Mouse (Mus musculus): ENCODE results near the gene Chmp5. TPM values are rescaled to one million over a fixed set of nuclear protein-coding genes. Genes with fewer than 3 reads are reported as not detected.

The Chmp5 gene
- total RNA-seq, 2 experiments from 2014 or later: 26.7 to 27.9 TPM

DNA sequence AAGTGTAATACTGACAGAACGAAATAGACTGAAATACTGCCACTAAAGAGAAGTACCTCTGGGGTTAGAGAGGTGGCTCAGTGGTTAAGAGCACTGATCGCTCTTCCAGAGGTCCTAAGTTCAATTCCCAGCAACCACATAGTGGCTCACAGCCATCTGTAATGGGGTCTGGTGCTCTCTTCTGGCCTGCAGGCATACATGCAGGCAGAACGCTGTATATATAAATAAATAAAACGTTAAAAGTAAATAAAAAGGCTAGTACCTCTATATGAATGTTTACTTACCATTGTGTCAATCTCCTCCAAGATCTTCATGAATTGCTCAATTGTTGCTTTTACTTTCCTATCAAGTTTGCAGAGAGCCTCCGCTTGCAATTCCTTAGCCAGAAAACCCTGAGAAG, 9.4 kb upstream of the Chmp5 start:
- no peak for DNase-seq
- intact Hi-C loops (cut with DNase I; ENCODE audit: low total_unique reads): no loop called here

DNA sequence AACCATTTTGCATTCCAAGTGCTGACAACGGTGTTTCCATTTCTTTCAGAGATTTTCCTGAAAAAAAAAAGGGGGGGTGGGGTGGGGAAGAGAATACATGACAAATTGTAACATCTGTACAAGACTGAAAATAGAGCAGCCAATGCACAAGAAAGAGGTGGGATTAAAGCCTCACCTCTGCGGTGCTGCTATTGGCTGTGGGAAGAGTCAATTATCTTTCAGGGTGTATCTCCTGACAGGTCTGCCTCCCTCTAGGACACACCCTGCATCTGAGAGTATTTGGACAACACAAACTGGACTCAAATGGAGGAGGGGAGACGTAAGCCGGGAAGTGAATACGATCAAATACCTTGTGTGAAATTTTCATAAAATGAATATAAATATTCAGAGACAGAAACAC, 4.6 kb upstream of the Chmp5 start:
- intact Hi-C loops (cut with DNase I; ENCODE audit: low total_unique reads): no loop called here
- DNase-seq: no peak

DNA sequence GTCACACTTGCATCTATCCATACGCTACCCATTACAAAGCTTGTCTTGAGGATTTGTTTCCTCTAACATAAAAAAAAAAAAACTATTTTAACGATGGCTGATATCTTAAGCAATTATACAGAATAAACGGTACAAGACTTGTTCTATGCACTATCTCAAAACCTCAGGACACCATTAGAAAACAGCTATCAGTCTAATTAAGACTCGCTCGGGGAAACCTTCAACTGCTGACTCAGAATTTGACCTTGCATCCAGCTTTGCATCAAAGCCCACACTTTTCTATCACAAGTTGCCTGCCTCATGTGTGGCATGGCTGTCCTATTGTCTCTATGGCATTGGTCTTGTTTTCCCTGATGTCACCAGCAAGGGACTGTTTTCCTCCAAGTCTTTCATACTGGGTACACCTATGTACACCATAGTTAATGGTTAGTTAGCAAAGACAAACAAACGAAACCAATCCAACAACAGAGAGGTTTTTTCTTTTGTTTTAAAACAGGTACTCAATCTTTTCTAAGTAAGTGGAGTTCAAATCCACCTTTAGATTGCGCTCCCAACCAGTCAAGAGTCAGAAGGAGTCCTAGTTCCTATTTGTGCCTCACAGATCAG, 1.6 kb upstream of the Chmp5 start:
- intact Hi-C loops (cut with DNase I; ENCODE audit: low total_unique reads): no loop called here
- no peak for DNase-seq

DNA sequence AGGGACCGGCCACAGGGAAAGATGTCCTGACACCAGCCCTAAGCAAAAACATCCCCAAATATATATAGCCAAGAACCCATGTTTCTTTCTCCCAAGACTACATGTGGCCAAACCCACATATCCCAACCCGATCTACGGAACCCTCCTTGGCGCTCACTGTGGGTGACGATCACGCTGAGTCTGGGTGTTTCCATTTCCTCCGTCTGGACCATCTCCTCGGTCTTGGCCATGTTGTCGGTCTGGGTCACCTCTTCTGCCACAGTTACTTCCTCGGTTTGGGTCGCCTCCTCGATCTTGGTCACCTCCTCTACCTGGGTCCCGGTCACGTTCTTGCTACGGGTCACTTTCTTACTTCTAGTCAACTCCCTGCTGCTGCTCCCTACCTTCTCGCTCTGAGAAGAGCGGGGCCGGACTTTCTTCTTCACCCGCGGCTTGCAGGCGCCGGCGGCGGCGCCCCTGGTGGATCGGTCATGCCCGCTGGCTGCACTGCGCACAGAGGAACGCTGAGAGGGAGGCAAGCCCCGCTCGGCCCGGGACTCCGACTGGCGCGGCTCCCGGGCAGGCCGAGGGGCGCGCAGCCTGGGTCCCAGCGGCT, 545 bp upstream of the Chmp5 start:
- intact Hi-C loops (cut with DNase I; ENCODE audit: low total_unique reads): loop anchor here (2.0 kb wide), 1 partner anchor 23 kb away; the partner anchor contains the start of gene Nfx1

DNA sequence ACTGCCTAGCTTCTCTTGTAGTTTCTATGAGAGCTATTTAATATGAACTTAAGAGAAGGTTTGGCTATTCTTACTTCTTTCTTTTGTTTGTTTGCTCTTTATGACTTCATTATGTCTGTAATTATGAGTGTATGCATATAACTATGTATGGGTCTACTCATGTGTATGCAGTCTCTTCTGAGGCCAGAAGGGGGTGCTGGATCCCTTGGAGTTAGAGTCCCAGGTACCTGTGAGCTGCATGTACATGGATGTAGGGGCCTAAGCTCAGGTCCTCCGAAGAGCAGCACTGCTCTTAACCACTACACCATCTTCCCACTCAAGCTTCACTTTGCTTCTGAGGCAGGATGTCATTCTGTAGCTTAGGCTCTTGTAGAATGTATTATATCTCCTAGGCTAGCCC, 5.3 kb downstream of the Chmp5 start:
- DNase-seq: no peak
- intact Hi-C loops (cut with DNase I; ENCODE audit: low total_unique reads): no loop called here

More for the DNA sequence above, 545 bp upstream of the Chmp5 start:
- DNase-seq: no peak

DNA sequence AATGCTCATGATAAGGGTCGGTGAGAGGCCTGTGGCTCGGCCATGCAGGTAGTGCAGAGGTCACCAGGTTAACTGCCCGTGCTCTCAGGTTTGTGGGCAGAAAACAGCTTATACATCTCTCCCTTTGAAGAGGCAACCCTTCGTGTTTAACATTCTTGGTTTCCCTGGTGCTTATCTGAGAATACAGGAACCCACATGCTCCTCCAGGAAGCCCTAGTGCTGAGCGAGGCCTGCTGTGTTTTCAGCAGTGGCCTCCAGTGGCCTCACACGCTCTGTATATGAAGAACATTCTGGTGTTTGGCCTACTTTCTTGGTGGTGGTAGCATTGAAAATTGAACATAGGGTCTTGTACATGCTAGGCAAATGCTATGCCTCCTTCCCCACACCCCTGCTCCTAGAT, 7.7 kb downstream of the Chmp5 start:
- DNase-seq: no peak
- intact Hi-C loops (cut with DNase I; ENCODE audit: low total_unique reads): no loop called here

DNA sequence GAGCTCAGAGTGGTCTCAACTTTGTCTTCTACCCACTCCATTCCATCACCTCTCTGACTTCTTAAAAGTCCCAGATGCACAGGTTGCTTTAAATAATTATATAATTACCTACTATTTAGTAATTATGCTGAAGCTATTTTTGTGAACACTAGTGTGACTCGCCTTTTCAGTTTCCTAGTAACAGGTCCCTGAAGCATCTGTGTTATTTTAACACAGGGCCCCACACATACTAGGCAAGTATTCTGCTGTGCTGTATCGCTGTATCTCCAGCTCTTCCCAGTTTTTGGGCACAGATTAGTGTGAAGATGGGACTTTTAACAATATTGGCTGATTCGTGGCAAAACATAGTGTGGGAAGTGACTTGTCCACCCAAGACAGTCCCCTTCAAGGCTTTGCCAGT, 15.3 kb downstream of the Chmp5 start:
- intact Hi-C loops (cut with DNase I; ENCODE audit: low total_unique reads): no loop called here

DNA sequence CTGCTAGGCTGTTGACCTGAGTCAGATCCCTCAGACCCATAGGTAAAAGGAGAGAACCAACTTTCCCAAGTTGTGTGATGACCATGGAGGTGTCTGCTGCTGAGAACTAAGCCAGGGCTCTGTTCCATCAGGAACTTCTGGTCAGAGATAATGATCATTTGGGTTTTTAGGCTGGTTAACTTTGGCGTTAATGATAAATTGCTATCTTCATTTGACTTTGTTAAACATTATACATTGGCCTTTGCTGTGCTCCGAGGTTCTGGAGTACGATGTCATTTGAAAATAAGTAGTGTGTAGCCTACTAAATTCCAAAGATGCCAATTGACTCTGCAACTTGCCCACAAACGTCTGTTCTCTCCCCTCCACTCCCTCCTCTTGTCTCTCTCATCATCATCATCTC, 21.0 kb downstream of the Chmp5 start:
- no peak for DNase-seq
- intact Hi-C loops (cut with DNase I; ENCODE audit: low total_unique reads): no loop called here

More for the DNA sequence above, 15.3 kb downstream of the Chmp5 start:
- no peak for DNase-seq

DNA sequence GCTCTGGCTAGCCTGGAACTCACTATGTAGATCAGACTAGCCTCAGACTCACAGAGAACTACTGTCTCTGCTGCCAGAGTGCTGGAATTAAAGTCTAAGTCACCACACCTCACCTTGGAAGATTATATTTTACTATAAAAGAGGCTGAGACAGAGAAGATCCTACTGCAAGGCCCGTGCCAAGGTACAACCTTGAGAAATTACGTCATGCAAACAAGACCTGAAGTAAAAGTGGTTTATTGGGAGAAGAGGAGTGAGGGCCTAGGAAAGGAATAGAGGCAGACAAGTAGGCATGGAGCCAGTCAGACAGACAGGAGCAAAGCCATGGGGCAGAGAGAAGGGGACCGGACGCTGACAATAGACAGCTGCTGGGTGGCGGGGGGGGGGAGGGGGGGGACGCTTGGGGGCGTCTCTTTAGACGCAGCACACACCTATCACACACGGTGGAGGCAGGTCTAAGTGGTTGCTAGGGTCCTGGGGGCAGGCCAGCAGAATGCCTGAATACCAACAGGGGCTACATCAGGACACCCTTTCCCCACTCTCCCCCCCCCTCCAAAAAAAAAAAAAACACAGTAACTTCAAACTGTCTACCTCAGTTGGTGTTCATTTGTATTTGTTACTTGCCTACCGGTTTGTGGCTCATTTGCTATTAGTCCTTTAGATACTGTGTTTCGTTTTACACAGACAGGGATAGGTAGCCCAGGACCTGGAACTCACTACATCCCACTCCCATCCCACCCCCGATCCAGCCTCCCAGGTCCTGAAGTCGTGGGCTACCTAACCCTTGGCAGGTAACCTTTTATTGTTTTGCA, 21.8 kb downstream of the Chmp5 start:
- intact Hi-C loops (cut with DNase I; ENCODE audit: low total_unique reads): loop anchor here (2.0 kb wide), 1 partner anchor 21 kb away; the partner anchor contains the start of genes Bag1 and Chmp5
- no peak for DNase-seq

DNA sequence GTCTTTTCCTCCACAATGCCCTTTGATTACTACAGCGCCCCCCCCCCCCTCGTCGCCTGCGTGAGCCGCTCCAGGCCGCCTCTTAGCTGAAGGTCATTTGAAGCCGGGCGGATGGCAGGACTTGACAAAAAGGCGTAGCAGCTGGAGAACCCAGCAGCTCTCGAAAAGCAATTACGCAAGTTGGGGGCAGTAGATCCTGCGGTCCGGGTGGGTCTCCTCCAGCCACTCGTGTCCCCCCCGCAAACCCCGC, 22.3 kb downstream of the Chmp5 start:
- intact Hi-C loops (cut with DNase I; ENCODE audit: low total_unique reads): loop anchor here (2.0 kb wide), 1 partner anchor 22 kb away; the partner anchor contains the start of genes Bag1 and Chmp5
- DNase-seq: no peak

DNA sequence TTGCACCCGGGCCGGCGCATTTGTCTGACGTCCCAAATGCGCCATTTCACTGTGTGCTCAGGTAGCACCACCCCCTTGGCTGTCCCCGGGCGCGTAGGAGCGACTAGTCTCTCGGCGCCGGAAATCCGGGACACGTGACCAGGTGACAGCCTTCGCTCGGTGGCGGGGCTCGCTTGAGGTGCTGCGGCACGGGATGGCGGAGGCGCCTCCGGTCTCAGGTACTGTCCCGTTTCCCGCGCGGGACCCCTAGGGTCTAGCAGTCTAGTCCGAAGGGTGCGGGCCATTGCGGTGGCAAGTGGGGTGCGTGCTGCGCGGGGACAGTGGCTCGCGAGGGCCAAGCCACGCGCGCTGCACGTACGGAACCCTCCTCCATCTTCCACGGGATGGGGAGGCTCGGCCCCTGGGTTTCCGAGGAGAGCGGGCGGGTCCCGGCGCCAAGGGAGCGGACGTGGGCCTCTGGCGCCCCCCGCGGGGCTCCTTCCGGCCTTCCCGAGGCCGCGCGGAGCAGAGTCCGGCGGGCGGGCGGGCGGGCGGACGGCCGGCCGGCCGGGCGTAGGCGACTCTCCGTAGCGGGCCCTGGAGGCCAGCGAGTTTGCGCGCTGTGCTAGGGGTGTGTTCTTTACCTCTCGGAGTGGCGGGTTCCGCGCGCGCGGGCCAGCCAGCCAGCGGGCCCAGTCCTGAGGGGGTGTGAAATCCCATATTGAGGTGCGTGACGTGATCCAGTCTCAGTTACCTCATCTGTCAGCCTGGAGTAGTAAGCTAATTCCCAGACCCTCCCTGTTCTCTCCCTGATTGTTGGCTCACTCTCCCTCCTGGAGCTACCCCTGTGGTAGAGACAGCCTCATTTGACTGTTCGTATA, 22.9 kb downstream of the Chmp5 start, which contains the start of gene Nfx1:
Gene Nfx1, plus strand, starts transcription at position 65 of the 860 bp plus-strand sequence.
- peak; percentile 97 for DNase-seq
- intact Hi-C loops (cut with DNase I; ENCODE audit: low total_unique reads): loop anchor here (2.0 kb wide), 1 partner anchor 22 kb away; the partner anchor contains the start of genes Bag1 and Chmp5

DNA sequence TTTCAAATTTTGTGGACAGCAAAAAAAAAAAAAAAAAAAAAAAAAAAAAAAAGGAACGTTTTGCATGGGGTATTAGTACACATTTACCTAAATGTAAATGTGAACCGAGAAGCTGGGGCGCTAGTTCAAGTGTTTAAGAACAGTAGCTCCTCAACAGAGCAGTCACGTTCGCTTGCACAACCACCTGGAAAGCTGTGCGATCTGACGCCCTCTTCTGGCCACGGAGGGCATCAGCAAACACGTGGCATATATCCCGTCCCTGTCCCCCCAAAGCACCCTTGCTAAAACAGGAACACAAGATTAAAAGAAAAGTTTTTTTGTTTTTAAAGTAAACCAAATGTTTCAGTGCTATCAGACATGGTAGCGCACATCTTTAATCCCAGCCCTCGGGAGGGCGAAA, 23.5 kb downstream of the Chmp5 start:
- DNase-seq: peak; percentile 38
- intact Hi-C loops (cut with DNase I; ENCODE audit: low total_unique reads): loop anchor here (2.0 kb wide), 1 partner anchor 23 kb away; the partner anchor contains the start of genes Bag1 and Chmp5

DNA sequence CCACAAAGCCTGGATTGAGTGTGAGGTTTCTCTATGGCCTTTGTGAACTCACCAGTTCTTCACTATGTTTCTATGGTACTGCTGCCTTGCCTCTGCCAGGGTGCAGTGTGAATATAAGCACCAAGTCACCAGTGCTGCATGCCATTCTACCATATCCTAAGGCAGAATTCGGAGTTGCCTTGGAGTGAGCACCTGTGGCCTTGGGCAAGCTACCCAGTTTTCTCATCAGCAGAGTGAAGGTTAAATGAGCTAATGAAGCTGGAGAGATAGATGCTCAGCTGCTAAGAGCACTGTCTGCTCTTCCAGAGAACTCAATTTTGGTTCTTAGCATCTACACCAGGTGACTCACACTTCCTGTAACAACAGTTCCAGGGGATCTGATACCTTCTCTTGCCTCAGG, 25.8 kb downstream of the Chmp5 start:
- DNase-seq: no peak
- intact Hi-C loops (cut with DNase I; ENCODE audit: low total_unique reads): no loop called here

DNA sequence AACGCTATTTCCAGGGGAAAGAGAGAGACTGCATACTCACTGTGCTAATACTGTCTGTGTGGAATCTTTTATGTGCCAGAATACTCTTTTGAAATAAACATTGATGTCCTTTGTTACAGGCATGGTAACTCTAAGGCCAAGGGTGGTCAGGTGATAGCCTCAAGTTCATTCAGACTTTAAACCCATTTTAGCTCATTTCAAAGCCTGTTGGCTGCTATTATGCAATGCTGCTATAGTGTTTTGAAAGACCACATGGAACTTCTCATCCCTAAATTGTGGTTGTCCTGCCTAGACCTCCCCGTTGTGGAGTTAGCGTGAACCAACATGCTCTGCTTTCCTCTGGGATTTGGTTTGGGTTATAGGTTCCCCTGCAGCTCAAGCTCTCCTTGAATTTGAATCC, 27.5 kb downstream of the Chmp5 start:
- DNase-seq: no peak
- intact Hi-C loops (cut with DNase I; ENCODE audit: low total_unique reads): no loop called here

DNA sequence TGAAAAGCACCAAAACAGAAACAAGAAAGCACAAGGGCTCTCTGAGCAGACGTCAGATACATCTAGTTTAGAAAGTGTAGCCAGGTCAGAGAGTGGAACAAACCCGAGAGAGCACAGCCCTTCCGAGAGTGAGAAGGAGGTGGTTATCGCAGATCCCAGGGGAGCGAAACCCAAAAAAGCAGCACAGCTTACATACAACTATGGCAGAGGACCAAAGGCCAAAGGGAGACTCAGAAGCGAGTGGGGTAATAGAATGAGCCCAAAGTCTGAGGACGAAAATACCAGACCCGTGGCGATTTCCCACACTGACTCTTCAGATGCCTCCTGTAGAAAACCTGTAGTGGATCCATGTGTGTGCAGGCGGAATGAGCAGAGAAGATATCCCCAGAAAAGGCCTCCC, 28.4 kb downstream of the Chmp5 start:
- intact Hi-C loops (cut with DNase I; ENCODE audit: low total_unique reads): no loop called here
- DNase-seq: no peak

DNA sequence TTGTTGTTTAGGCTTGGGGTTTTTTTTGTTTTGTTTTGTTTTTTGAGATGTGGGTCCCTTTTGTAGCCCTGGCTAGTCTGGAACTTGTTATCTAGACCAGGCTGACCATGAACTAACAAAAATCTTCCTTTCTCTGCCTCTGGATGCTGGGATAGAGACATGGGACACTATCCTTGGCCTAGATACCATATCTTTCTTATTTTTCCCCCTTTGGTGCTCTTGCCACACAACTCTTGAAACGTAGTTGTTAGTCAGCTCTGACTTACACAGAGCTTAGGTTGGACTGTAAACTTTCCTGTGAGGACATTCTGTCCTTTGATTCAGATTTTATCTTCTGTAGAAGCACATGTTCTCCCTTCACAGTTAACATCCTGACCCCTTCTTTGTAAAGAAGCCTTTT, 31.2 kb downstream of the Chmp5 start:
- no peak for DNase-seq
- intact Hi-C loops (cut with DNase I; ENCODE audit: low total_unique reads): no loop called here

DNA sequence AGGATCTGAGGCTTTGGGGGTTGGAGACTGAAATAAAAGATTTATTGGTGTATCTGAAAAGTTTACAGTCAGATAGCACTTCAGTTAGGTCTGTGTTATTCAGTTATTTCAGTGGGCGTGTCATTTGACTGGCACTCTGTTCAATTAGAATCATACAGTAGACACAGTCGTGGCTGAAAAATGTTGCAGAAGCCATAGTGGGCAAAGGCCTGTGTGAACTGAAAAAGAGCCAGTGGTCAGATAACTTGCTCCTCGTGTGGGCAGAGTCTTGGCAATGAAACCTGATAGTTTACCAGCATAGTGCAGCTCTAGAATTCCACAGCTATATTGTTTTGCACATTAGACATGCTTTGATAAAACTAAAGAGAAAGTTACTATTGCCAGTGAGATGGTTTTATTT, 34.3 kb downstream of the Chmp5 start:
- intact Hi-C loops (cut with DNase I; ENCODE audit: low total_unique reads): no loop called here
- no peak for DNase-seq

DNA sequence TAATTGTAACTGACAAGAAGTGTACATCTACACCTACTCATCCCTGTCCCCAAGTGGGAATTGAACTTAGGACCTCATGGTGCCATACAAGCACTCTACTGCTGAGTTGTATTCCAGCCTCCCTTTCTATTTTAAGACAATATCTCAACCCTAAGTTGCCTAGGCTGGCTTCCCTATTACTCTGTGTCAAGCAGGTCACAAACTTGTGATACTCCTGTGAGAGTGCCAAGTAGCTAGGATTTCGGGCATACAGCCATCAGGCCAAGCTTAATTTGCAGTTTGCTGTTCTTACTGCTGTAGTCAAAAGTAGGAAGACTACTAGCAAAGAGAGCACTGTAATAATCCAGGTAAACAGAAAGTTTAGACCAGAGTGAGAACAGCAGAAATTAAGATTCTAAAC, 35.5 kb downstream of the Chmp5 start:
- intact Hi-C loops (cut with DNase I; ENCODE audit: low total_unique reads): no loop called here

DNA sequence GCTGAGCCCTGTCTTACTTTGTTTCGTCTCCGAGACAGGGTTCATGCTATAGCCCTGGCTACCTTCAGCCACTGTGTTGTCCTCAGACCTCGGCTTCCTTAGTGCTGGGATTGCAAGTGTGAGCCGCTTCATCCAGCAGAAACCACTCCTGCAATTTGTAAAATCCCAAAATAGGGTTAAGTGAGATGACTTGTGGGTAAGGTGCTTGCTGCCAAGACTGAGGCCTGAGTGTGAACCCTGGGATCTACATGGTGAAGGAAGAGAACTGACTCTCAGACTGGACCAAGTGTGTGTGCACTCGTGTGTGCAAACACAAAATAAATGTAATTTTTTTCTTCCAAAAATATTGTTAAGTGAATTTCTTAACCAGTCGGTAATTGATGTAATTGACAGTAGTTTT, 41.4 kb downstream of the Chmp5 start:
- intact Hi-C loops (cut with DNase I; ENCODE audit: low total_unique reads): no loop called here
- no peak for DNase-seq

More for the DNA sequence above, 35.5 kb downstream of the Chmp5 start:
- peak; percentile 57 for DNase-seq

DNA sequence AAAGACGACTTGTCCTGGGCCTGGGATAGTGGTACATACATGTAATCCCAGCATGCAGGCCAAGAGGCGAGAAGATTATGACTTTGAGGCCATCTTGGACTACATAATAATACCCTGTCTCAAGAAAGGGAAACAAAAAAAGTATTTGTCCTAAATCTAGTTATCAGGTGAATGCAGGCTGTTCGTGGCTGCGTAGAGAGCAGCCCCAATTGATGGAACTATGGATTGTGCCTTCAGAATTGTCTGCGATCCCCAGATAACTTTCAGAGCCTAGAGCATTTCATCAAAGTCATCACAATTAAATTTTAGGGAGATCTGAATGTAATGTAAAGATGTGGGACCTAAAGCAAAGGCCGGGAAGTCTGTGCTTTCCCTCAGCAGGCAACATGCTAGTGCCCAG, 48.1 kb downstream of the Chmp5 start:
- intact Hi-C loops (cut with DNase I; ENCODE audit: low total_unique reads): no loop called here

More for the DNA sequence above, 48.1 kb downstream of the Chmp5 start:
- no peak for DNase-seq
